Mouse (Mus musculus) liver, adult 2 months (tissue): ENCODE data around the gene Dsn1. TPM values are rescaled to one million over a fixed set of nuclear protein-coding genes. Genes with fewer than 3 reads are reported as not detected.

Experiments used
- DNase-seq: peaks from one replicate; pipeline ENCODE4 v3.0.0-alpha.2; 2011; ENCODE audit warnings: low read depth, low spot score; ENCODE audit errors: extremely low read depth
- H3K27ac ChIP-seq: fragments of 200-500 bp; replicated peaks from 2 replicates; pipeline ENCODE4 v1.5.1; 2012; ENCODE audit warnings: low read depth, mild to moderate bottlenecking, control low read depth, inconsistent platforms, low read length; ENCODE audit not compliant: insufficient read depth
- H3K27me3 ChIP-seq: fragments of 200-500 bp; 2 replicates; pipeline ENCODE4 v1.6.1; 2012; ENCODE audit warnings: mild to moderate bottlenecking, moderate library complexity, low read length, inconsistent platforms; ENCODE audit not compliant: control insufficient read depth, insufficient read depth
- H3K36me3 ChIP-seq: fragments of 200-500 bp; 2 replicates; pipeline ENCODE4 v1.6.1; 2012; ENCODE audit warnings: low read length, inconsistent platforms; ENCODE audit not compliant: control insufficient read depth, insufficient read depth
- H3K4me1 ChIP-seq: fragments of 200-500 bp; 2 replicates; pipeline ENCODE4 v1.6.1; 2011; ENCODE audit warnings: low read length; ENCODE audit not compliant: control insufficient read depth, insufficient read depth
- H3K4me3 ChIP-seq: fragments of 200-500 bp; 2 replicates; pipeline ENCODE4 v1.5.1; 2011; ENCODE audit warnings: low read depth, mild to moderate bottlenecking, control low read depth, low read length, moderate library complexity; ENCODE audit not compliant: insufficient read depth
- H3K79me2 ChIP-seq: fragments of 200-500 bp; 2 replicates; pipeline ENCODE4 v1.6.1; 2012; ENCODE audit warnings: inconsistent platforms, mild to moderate bottlenecking, low read length, moderate library complexity; ENCODE audit not compliant: control insufficient read depth, insufficient read depth
- H3K9ac ChIP-seq: fragments of 200-500 bp; 2 replicates; pipeline ENCODE4 v1.6.1; 2012; ENCODE audit warnings: low read depth, mild to moderate bottlenecking, control low read depth, inconsistent platforms, low read length
- CTCF ChIP-seq: fragments of 200-500 bp; IDR thresholded peaks from 2 replicates; pipeline ENCODE4 v1.5.1; 2011; ENCODE audit warnings: low read depth, low read length, control low read depth
- POLR2A ChIP-seq: fragments of 200-500 bp; IDR thresholded peaks from 2 replicates; pipeline ENCODE4 v1.6.1; 2011; ENCODE audit warnings: low read length, control low read depth; ENCODE audit not compliant: insufficient read depth; ENCODE audit errors: extremely low read depth
- WGBS: fragments of 180-500 bp; shearing (Covaris S2); methylation state at CpG from one replicate; pipeline ENCODE4 v1.1.7; 2018; 5-methylcytosine and 5-hydroxymethylcytosine counted together
- polyA plus RNA-seq: library from polyadenylated mRNA; depleted of rRNA; stranded (reverse); fragments of >200 nt; gene quantifications from 2 replicates; pipeline ENCODE4 v1.2.3, GENCODE M21; 2012
- total RNA-seq: library from RNA; depleted of rRNA; stranded (reverse); fragments of >200 nt; gene quantifications from 2 replicates; pipeline ENCODE4 v1.2.3, GENCODE M21; 2014

The Dsn1 gene
- total and polyA plus RNA-seq, 2 experiments: 0.10 to 1.0 TPM

GRCm38 (mm10) chr2:157035371-157035770 lies 28.4 kb upstream of the Dsn1 start:
- no peaks in the 10 kb centered on the region; the same call in 1 of the 2 replicates for H3K36me3 ChIP-seq

GRCm38 (mm10) chr2:157030804-157031203 lies 23.9 kb upstream of the Dsn1 start:
- Histone ChIP-seq H3K4me3 (no peak overlapping the region), H3K79me2 (no peaks in the 10 kb centered on the region), H3K27me3 (no peaks in the 10 kb centered on the region), H3K9ac (no peak overlapping the region), H3K36me3 (no peaks in the 10 kb centered on the region; the same call in 1 of the 2 replicates), H3K4me1 (no peaks in the 10 kb centered on the region), H3K27ac (no peak overlapping the region)
- 38% methylated on average over 9 of the region's 9 CpGs for WGBS
- TF ChIP-seq CTCF (peak; percentile 95), POLR2A (no peak)
- DNase-seq: peak; percentile 40

More at GRCm38 (mm10) chr2:157035371-157035770, 28.4 kb upstream of the Dsn1 start:
- Histone ChIP-seq H3K79me2 (0 out of 2 replicates have a peak, but pooled peaks cover 3% of the 10 kb centered on the region), H3K27ac (no peak overlapping the region), H3K4me3 (no peak overlapping the region), H3K27me3 (no peaks in the 10 kb centered on the region), H3K4me1 (no peaks in the 10 kb centered on the region), H3K9ac (no peak overlapping the region)
- no peak for TF ChIP-seq CTCF
- TF ChIP-seq POLR2A: no peak
- DNase-seq: no peak
- WGBS: 93% methylated on average over 7 of the region's 7 CpGs

GRCm38 (mm10) chr2:157028261-157028660 lies 21.3 kb upstream of the Dsn1 start:
- Histone ChIP-seq H3K27ac (no peak overlapping the region), H3K27me3 (no peaks in the 10 kb centered on the region)

GRCm38 (mm10) chr2:157027106-157028008 lies 20.4 kb upstream of the Dsn1 start:
- no peak overlapping the region for H3K4me3 ChIP-seq

More at GRCm38 (mm10) chr2:157028261-157028660, 21.3 kb upstream of the Dsn1 start:
- 94% methylated on average over 4 of the region's 4 CpGs for WGBS
- H3K79me2 ChIP-seq: no peaks in the 10 kb centered on the region
- no peaks in the 10 kb centered on the region for H3K36me3 ChIP-seq
- no peak for TF ChIP-seq CTCF
- no peak for TF ChIP-seq POLR2A
- H3K4me3 ChIP-seq: no peak overlapping the region
- DNase-seq: no peak
- no peak overlapping the region for H3K9ac ChIP-seq
- no peaks in the 10 kb centered on the region for H3K4me1 ChIP-seq

GRCm38 (mm10) chr2:157021156-157021555 lies 14.2 kb upstream of the Dsn1 start:
- H3K79me2 ChIP-seq: no peaks in the 10 kb centered on the region
- no peak for DNase-seq
- H3K36me3 ChIP-seq: no peaks in the 10 kb centered on the region
- no peak overlapping the region for H3K4me3 ChIP-seq
- TF ChIP-seq POLR2A (no peak), CTCF (no peak)
- no peaks in the 10 kb centered on the region for H3K27me3 ChIP-seq
- H3K9ac ChIP-seq: no peak overlapping the region
- 95% methylated on average over 16 of the region's 16 CpGs for WGBS
- H3K27ac ChIP-seq: no peak overlapping the region
- H3K4me1 ChIP-seq: no peaks in the 10 kb centered on the region

More at GRCm38 (mm10) chr2:157027106-157028008, 20.4 kb upstream of the Dsn1 start:
- TF ChIP-seq CTCF: no peak
- no peak for TF ChIP-seq POLR2A
- H3K36me3 ChIP-seq: no peaks in the 10 kb centered on the region
- H3K4me1 ChIP-seq: no peaks in the 10 kb centered on the region
- DNase-seq: no peak
- H3K27me3 ChIP-seq: no peaks in the 10 kb centered on the region
- WGBS: 85% methylated on average over 21 of the region's 21 CpGs
- H3K79me2 ChIP-seq: no peaks in the 10 kb centered on the region
- H3K9ac ChIP-seq: no peak overlapping the region
- H3K27ac ChIP-seq: no peak overlapping the region; the same call in 1 of the 2 replicates
